Mouse (Mus musculus): ENCODE measurements around the gene Clstn2. TPM values are rescaled to one million over a fixed set of nuclear protein-coding genes. Genes with fewer than 3 reads are reported as not detected.

Gene Clstn2
- 7.5 and 12.0 TPM in 2 replicates for polyA plus RNA-seq (2014; fragmentation: Nextera tagmentation; extraction: Ambion mirVana)

DNA sequence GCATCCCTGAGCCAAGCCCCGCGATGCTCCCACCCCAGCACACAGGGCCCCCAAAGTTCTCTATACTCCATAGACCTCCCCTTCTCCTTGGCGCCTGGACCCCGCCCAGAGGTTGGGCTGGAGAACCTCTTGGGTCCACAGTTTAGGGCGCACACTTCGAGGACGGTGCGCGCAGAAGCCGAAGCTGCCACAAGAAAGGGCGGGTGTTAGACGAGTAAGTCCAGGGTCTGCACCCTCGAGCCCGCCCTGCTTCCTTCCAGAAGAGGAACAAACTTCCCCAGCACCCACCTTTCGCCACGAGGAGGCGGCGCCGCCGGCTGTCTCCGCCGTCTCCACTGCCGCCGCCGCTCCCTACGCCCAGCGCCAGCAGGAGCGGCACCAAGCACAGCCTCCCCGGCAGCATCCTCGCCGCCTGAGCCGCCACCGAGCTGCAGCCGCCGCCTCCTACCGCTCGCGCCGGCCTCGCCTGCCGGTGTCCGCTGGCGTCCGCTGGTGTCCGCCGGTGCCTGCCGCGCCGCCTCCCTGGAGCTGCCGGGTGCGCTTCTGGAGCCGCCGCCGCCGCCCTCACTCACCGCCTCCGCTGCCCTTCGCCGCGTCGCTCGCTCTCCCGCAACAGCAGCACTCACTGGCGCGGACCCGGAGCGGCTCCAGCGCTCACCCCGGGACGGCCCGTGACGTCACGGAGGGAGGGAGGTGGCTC is at the start of gene Clstn2:
Clstn2 (minus strand) TSS at position 609 of the 700 bp plus-strand sequence.
- Histone ChIP-seq H3K27ac (ENCODE audit: low read depth, low read length) (peak within 1 kb of the TSS; percentile 36; the same call in 1 of the 2 replicates), H3K27me3 (replicated peaks; ENCODE audit: control insufficient read depth, insufficient read depth, low read length) (peaks cover 12% of the 10 kb centered on the region), H3K4me3 (ENCODE audit: low read depth, low read length) (peak within 1 kb of the TSS; percentile 61), H3K4me1 (ENCODE audit: control insufficient read depth, insufficient read depth, low read length) (peaks cover 8% of the 10 kb centered on the region), H3K4me2 (ENCODE audit: low read length) (peak within 1 kb of the TSS; percentile 90), H3K36me3 (ENCODE audit: control insufficient read depth, insufficient read depth, low read length) (no peaks in the 10 kb centered on the region), H3K9ac (ENCODE audit: low read length) (peak within 1 kb of the TSS; percentile 75), H3K9me3 (replicated peaks; ENCODE audit: control insufficient read depth, low read length) (no peaks in the 10 kb centered on the region)
- under 1% methylated on average over 71 of the region's 73 CpGs for WGBS
- peak; percentile 91 for ATAC-seq
- peak; percentile 82 for DNase-seq (ENCODE audit: low spot score)

DNA sequence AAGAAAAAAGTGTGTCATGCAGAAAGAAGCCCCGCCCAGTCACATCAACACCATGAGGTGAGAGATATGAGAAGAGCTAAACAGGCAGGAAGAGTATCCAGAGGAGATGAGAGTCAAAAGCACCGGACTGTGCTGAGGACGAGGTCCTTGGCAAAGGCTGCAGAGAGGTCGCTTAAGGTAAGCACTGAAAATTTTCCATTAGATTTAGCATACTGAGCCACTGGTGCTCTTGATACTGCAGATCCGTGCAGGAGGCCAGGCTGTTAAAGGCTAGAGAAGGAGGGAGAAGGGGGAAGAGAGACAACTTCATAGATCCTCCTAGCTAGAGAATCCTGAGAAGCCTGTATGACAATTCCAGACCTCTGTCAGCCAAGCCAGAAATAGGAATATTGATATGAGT is 34.8 kb upstream of the Clstn2 start:
- DNase-seq (ENCODE audit: low spot score) (no peak), ATAC-seq (no peak)
- H3K9me3 ChIP-seq (replicated peaks; ENCODE audit: control insufficient read depth, low read length) = no peaks in the 10 kb centered on the region
- no peak overlapping the region for H3K4me3 ChIP-seq (ENCODE audit: low read depth, low read length)
- no peaks in the 10 kb centered on the region for H3K4me1 ChIP-seq (ENCODE audit: control insufficient read depth, insufficient read depth, low read length)
- no peak overlapping the region for H3K27ac ChIP-seq (ENCODE audit: low read depth, low read length)
- H3K9ac ChIP-seq (ENCODE audit: low read length) = no peak overlapping the region
- no peaks in the 10 kb centered on the region for H3K27me3 ChIP-seq (replicated peaks; ENCODE audit: control insufficient read depth, insufficient read depth, low read length)
- 87% methylated on average over 5 of the region's 5 CpGs for WGBS
- no peaks in the 10 kb centered on the region for H3K36me3 ChIP-seq (ENCODE audit: control insufficient read depth, insufficient read depth, low read length)
- no peak overlapping the region for H3K4me2 ChIP-seq (ENCODE audit: low read length)

DNA sequence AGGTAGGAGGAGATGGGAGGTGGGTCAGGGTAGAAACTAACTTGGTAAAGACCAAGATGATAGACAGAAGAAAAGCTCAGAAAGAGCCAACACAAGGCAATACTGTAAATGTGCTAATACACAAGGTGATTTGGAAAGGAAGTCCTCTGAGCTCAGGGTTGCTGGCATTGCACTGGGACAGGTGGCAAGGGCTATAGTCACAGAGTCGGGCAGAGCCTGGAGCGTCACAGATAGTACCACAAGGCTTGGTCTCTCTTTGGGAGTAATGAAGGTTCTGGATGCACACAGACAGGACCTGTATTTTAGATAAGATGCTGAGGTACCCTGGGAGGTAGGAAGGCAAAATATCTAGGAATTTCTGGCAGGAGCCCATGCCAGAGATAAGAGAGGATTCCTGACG is 28.7 kb upstream of the Clstn2 start:
- Histone ChIP-seq H3K4me1 (ENCODE audit: control insufficient read depth, insufficient read depth, low read length) (no peaks in the 10 kb centered on the region), H3K9me3 (replicated peaks; ENCODE audit: control insufficient read depth, low read length) (no peaks in the 10 kb centered on the region), H3K9ac (ENCODE audit: low read length) (no peak overlapping the region), H3K36me3 (ENCODE audit: control insufficient read depth, insufficient read depth, low read length) (no peaks in the 10 kb centered on the region), H3K27me3 (replicated peaks; ENCODE audit: control insufficient read depth, insufficient read depth, low read length) (no peaks in the 10 kb centered on the region), H3K4me3 (ENCODE audit: low read depth, low read length) (no peak overlapping the region), H3K27ac (ENCODE audit: low read depth, low read length) (no peak overlapping the region), H3K4me2 (ENCODE audit: low read length) (no peak overlapping the region)
- ATAC-seq (no peak), DNase-seq (ENCODE audit: low spot score) (no peak)
- WGBS = 87% methylated on average over 3 of the region's 3 CpGs

DNA sequence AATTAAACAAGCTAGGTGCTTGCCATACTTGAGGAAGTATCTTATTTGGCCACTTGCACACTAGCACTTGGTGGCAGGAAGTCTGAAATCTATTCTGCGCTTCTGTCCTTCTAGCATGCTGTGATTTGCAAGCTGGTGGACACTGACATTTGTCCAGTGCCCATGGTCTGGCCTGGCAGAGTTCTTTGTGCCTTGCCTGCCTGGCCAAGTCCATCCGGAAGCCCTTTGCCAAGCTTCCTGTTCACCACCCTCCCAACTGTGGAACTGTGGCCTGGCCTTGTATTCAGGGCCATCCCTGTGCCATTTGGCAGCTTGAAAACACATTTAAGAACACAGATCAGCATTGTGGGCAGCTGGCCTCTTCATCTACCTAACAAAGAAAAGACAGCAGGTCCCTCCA is 24.3 kb upstream of the Clstn2 start:
- Histone ChIP-seq H3K36me3 (ENCODE audit: control insufficient read depth, insufficient read depth, low read length) (no peaks in the 10 kb centered on the region), H3K27me3 (replicated peaks; ENCODE audit: control insufficient read depth, insufficient read depth, low read length) (no peaks in the 10 kb centered on the region), H3K9me3 (replicated peaks; ENCODE audit: control insufficient read depth, low read length) (no peaks in the 10 kb centered on the region), H3K27ac (ENCODE audit: low read depth, low read length) (no peak overlapping the region), H3K4me1 (ENCODE audit: control insufficient read depth, insufficient read depth, low read length) (no peaks in the 10 kb centered on the region), H3K9ac (ENCODE audit: low read length) (no peak overlapping the region), H3K4me3 (ENCODE audit: low read depth, low read length) (no peak overlapping the region), H3K4me2 (ENCODE audit: low read length) (no peak overlapping the region)
- 89% methylated on average over 2 of the region's 2 CpGs for WGBS
- DNase-seq (ENCODE audit: low spot score) (no peak), ATAC-seq (no peak)

DNA sequence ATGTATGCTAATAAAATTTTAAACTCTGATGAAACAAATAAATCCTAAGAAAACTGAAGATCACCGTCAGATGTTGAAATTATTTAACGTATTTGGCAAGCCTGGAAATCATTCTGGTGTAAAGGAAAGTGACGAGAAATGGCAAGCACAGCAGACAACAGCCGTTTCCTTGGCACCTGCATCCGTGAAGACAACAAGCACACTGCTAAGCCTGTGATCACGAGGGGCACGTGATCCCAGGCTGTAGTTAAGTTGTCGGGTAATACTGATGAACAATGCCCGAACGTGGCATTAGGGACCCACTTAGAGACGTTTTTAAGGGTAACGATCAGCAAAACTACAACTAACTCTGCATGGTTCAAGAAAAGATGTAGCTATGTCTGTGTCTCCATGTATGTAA is 18.4 kb upstream of the Clstn2 start:
- Histone ChIP-seq H3K27ac (ENCODE audit: low read depth, low read length) (no peak overlapping the region), H3K36me3 (ENCODE audit: control insufficient read depth, insufficient read depth, low read length) (no peaks in the 10 kb centered on the region), H3K4me2 (ENCODE audit: low read length) (peak overlapping the region; percentile 21; the same call in 1 of the 2 replicates), H3K9ac (ENCODE audit: low read length) (no peak overlapping the region), H3K4me3 (ENCODE audit: low read depth, low read length) (no peak overlapping the region), H3K9me3 (replicated peaks; ENCODE audit: control insufficient read depth, low read length) (no peaks in the 10 kb centered on the region), H3K4me1 (ENCODE audit: control insufficient read depth, insufficient read depth, low read length) (0 out of 2 replicates have a peak, but pooled peaks cover 3% of the 10 kb centered on the region), H3K27me3 (replicated peaks; ENCODE audit: control insufficient read depth, insufficient read depth, low read length) (no peaks in the 10 kb centered on the region)
- DNase-seq (ENCODE audit: low spot score) (peak; percentile 67), ATAC-seq (no peak)
- 42% methylated on average over 12 of the region's 12 CpGs for whole genome bisulfite sequencing

DNA sequence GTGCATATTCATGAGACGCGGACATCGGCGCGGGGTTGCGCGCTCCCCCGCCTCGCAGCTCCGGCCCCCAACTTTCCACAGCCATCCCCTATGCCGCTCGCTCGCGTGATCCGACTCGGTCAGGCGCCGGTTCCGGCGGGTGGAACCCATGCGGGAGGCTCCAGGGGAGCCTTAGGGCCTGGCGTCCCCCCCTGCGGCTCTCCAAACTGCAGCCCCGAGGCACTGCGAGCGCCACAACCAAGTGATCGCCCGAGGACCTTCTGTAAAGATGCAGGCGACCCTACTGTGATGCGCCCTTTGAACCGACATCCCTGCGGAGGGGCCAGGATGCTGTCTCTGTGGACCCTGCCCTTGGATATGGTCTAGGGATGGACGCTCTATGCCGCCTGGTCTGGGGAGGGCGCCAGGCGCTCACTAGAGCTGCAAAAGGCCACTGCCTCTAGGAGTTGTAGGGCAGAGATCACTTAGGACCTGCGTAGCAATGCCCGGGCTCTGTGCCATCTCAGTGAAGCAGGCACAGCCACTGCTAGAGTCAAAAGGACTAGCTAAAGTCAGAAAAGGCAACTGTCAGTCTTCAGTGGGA is 383 bp upstream of the Clstn2 start:
- Histone ChIP-seq H3K4me3 (ENCODE audit: low read depth, low read length) (peak overlapping the region; percentile 61), H3K36me3 (ENCODE audit: control insufficient read depth, insufficient read depth, low read length) (no peaks in the 10 kb centered on the region), H3K27me3 (replicated peaks; ENCODE audit: control insufficient read depth, insufficient read depth, low read length) (peaks cover 12% of the 10 kb centered on the region), H3K9me3 (replicated peaks; ENCODE audit: control insufficient read depth, low read length) (no peaks in the 10 kb centered on the region), H3K4me1 (ENCODE audit: control insufficient read depth, insufficient read depth, low read length) (peaks cover 8% of the 10 kb centered on the region), H3K4me2 (ENCODE audit: low read length) (peak overlapping the region; percentile 90), H3K27ac (ENCODE audit: low read depth, low read length) (peak overlapping the region; percentile 36; the same call in 1 of the 2 replicates), H3K9ac (ENCODE audit: low read length) (peak overlapping the region; percentile 75)
- ATAC-seq (no peak), DNase-seq (ENCODE audit: low spot score) (peak; percentile 46)
- 1% methylated on average over 38 of the region's 38 CpGs for WGBS

DNA sequence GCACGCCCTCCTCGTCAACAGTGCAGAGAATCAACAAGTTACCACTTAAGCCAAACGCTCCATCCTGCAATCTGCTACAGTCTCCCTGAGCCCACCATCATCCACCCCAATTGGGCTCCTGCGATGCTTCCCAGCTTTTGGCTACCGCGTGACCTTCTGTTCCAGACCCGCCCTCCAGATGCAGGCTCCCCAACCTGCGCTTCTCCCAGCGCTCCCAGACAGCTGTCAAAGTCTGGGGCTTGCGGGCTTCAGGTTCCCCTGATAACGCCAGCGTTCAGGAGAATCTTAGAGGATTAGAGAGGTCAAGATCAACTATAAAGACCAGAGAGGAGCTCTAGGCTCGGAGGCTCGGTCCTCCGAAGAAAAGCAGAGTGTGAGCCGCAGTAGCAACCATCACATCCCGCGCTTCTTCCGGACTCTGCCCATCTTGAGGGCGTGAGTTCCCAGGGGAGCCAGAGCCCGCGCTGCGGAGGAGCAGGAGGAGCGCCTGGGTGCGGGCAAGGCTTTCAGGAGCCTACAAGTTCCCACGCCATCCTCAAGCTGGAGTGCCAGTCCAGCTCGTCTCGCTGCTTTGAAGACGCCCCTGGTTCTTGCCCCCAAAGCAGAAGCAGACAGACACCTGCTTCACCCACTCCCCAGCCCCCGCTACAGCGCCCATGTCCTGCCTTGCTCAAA is 946 bp downstream of the Clstn2 start:
- H3K4me3 ChIP-seq (ENCODE audit: low read depth, low read length) = peak overlapping the region; percentile 61
- WGBS = 1% methylated on average over 31 of the region's 31 CpGs
- no peak overlapping the region for H3K27ac ChIP-seq (ENCODE audit: low read depth, low read length)
- peak overlapping the region; percentile 90 for H3K4me2 ChIP-seq (ENCODE audit: low read length)
- H3K9ac ChIP-seq (ENCODE audit: low read length) = peak overlapping the region; percentile 75
- no peaks in the 10 kb centered on the region for H3K36me3 ChIP-seq (ENCODE audit: control insufficient read depth, insufficient read depth, low read length)
- peaks cover 12% of the 10 kb centered on the region for H3K27me3 ChIP-seq (replicated peaks; ENCODE audit: control insufficient read depth, insufficient read depth, low read length)
- DNase-seq (ENCODE audit: low spot score) (peak; percentile 42), ATAC-seq (peak; percentile 8; the same call in 1 of the 2 replicates)
- no peaks in the 10 kb centered on the region for H3K9me3 ChIP-seq (replicated peaks; ENCODE audit: control insufficient read depth, low read length)
- H3K4me1 ChIP-seq (ENCODE audit: control insufficient read depth, insufficient read depth, low read length) = peaks cover 8% of the 10 kb centered on the region

DNA sequence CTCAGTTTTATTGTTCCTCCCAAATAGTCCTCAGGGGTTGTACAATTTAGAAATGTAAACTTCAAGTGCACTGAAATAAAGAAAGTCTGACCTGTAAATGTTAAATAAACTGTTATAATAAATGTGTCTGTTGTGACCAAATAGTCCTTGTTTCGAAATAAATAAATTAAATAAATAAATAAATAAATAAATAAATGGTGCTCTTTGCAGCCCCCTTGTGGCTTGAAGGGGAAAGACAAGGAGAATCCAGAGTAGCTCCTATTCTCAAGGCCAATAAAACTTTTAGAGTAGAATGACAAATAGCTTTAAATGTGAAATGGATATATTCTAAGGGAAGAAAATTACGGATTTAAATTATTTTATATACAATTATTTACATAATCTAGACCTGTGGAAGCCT is 2.3 kb downstream of the Clstn2 start:
- H3K4me3 ChIP-seq (ENCODE audit: low read depth, low read length) = no peak overlapping the region
- H3K27me3 ChIP-seq (replicated peaks; ENCODE audit: control insufficient read depth, insufficient read depth, low read length) = peaks cover 12% of the 10 kb centered on the region
- ATAC-seq (no peak), DNase-seq (ENCODE audit: low spot score) (peak; percentile 41)
- H3K27ac ChIP-seq (ENCODE audit: low read depth, low read length) = no peak overlapping the region
- 12% methylated on average over 2 of the region's 2 CpGs for WGBS
- H3K36me3 ChIP-seq (ENCODE audit: control insufficient read depth, insufficient read depth, low read length) = no peaks in the 10 kb centered on the region
- H3K4me2 ChIP-seq (ENCODE audit: low read length) = 0 out of 2 replicates have a peak overlapping the region, but pooled peaks have one; percentile 10
- H3K9me3 ChIP-seq (replicated peaks; ENCODE audit: control insufficient read depth, low read length) = no peaks in the 10 kb centered on the region
- peaks cover 8% of the 10 kb centered on the region for H3K4me1 ChIP-seq (ENCODE audit: control insufficient read depth, insufficient read depth, low read length)
- 0 out of 2 replicates have a peak overlapping the region, but pooled peaks have one; percentile 2 for H3K9ac ChIP-seq (ENCODE audit: low read length)

Data from forebrain, embryonic 14.5 days (tissue).